In genomic region chr10:41070693-41071651, GRCm38 (mm10) we compare ENCODE assay signal across 9 mouse cellular contexts. TPM values are rescaled to one million over a fixed set of nuclear protein-coding genes. Genes with fewer than 3 reads are reported as not detected.
DNase-seq lines count a peak whose midpoint lies in the region; ATAC-seq lines count a peak whose summit lies in the region.
"Had no signal": no experiment of that assay in that cellular context is flagged by ENCODE, and none has a peak within 500 bp of the region (broad histone marks: within the 10 kb centered on the region; RNA-seq: fewer than 3 reads in every experiment).

No protein-coding gene starts in this region.

- 5% methylated on average over 39 of the region's 68 CpGs for WGBS in embryonic facial prominence, embryonic 14.5 days

- peaks cover 34% of the 10 kb centered on the region for H3K27me3 ChIP-seq in embryonic facial prominence, embryonic 14.5 days (replicated peaks; ENCODE audit: control insufficient read depth, insufficient read depth, low read length)

- DNase-seq in ES-CJ7 (ENCODE audit: low read depth, low spot score) = peak; percentile 31
- peak; percentile 7 for DNase-seq in WW6 (ENCODE audit: low read depth, low spot score)
- DNase-seq in embryonic facial prominence, embryonic 14.5 days (ENCODE audit: low spot score) = peak; percentile 4
- DNase-seq in layer of hippocampus, adult 18-20 months (ENCODE audit: low spot score in 2 of 2) = peak; percentile 30 to 65
- DNase-seq in neural tube, embryonic 10.5 days (ENCODE audit: extremely low spot score, low spot score) = peak; percentile 38
- no peak for DNase-seq in urinary bladder, adult 2 months (ENCODE audit: low spot score)
- no peak for DNase-seq in urinary bladder, postnatal 10 days (ENCODE audit: low spot score)
- DNase-seq in natural killer cell, adult 2 months (ENCODE audit: low spot score in 2 of 2) = no peak

- no peaks in the 10 kb centered on the region for H3K36me3 ChIP-seq in embryonic facial prominence, embryonic 14.5 days (ENCODE audit: control insufficient read depth, insufficient read depth, low read length)

- H3K9ac ChIP-seq in embryonic facial prominence, embryonic 14.5 days (ENCODE audit: low read depth, low read length) = no peak overlapping the region
- H3K9ac ChIP-seq: lung, embryonic 14.5 days had no signal

- H3K4me1 ChIP-seq in embryonic facial prominence, embryonic 14.5 days (ENCODE audit: control insufficient read depth, insufficient read depth, low read length) = no peaks in the 10 kb centered on the region

- no peak for ATAC-seq in embryonic facial prominence, embryonic 14.5 days (ENCODE audit: low read depth)

- no peak overlapping the region for H3K27ac ChIP-seq in embryonic facial prominence, embryonic 14.5 days (replicated peaks; ENCODE audit: low read depth, low read length)

- peak overlapping the region; percentile 30; the same call in 1 of the 2 replicates for H3K4me2 ChIP-seq in embryonic facial prominence, embryonic 14.5 days (ENCODE audit: low read depth, low read length)
- H3K4me2 ChIP-seq: lung, embryonic 14.5 days had no signal

- no peak overlapping the region for H3K4me3 ChIP-seq in embryonic facial prominence, embryonic 14.5 days (ENCODE audit: low read depth, low read length)

- no peaks in the 10 kb centered on the region for H3K9me3 ChIP-seq in embryonic facial prominence, embryonic 14.5 days (ENCODE audit: control insufficient read depth, low read length)

RNA-seq across cellular contexts. Expression of gene Gpr6, which starts 1.1 kb away (rescaled TPM):
- polyA plus RNA-seq in embryonic facial prominence, embryonic 14.5 days (2014; fragmentation: Nextera tagmentation; extraction: Ambion mirVana) = not detected in 2 replicates
- total RNA-seq in layer of hippocampus, adult 18-20 months (2021) = 1 to 10 TPM in 1 of 2 experiments, under 1 TPM in 1; 0.53 to 1.1 TPM
- polyA plus RNA-seq in urinary bladder, adult 2 months (2012; rRNA removed) = not detected in 2 replicates
- polyA plus RNA-seq: lung, embryonic 14.5 days had no signal

Comparison
In these comparisons a context has a peak if more than half of its experiments do, and no peak if none do; other contexts are left out.
1. DNase-seq: peak in ES-CJ7 (single experiment), WW6 (single experiment), embryonic facial prominence, embryonic 14.5 days (single experiment), layer of hippocampus, adult 18-20 months (2 of 2) and neural tube, embryonic 10.5 days (single experiment); none in urinary bladder, adult 2 months (single experiment), urinary bladder, postnatal 10 days (single experiment) and natural killer cell, adult 2 months (0 of 2).